Mouse (Mus musculus) hindbrain, embryonic 14.5 days (tissue): ENCODE data around the gene Gm6588. TPM values are rescaled to one million over a fixed set of nuclear protein-coding genes. Genes with fewer than 3 reads are reported as not detected.

Experiments
- ATAC-seq: fragments of 200-750 bp; cut with Nextera tagmentation; 2 replicates; pipeline ENCODE4 v1.8.0; 2017; ENCODE audit warnings: moderate number of reproducible peaks, mild to moderate bottlenecking, moderate TSS enrichment, moderate library complexity; ENCODE audit not compliant: low FRiP score
- DNase-seq: peaks from one replicate; pipeline ENCODE4 v3.0.0-alpha.2; 2015; ENCODE audit warnings: low spot score
- H3K27ac ChIP-seq: fragments of 300-500 bp; sonication (generic); 2 replicates; pipeline ENCODE4 v1.5.1; 2014; ENCODE audit warnings: mild to moderate bottlenecking, moderate library complexity
- H3K27me3 ChIP-seq: fragments of 300-500 bp; sonication (generic); 2 replicates; pipeline ENCODE4 v1.6.1; 2014; ENCODE audit warnings: mild to moderate bottlenecking, low read length, mixed read lengths; ENCODE audit not compliant: control insufficient read depth, insufficient read depth
- H3K36me3 ChIP-seq: fragments of 300-500 bp; sonication (generic); replicated peaks from 2 replicates; pipeline ENCODE4 v1.6.1; 2014; ENCODE audit not compliant: control insufficient read depth, insufficient read depth
- H3K4me1 ChIP-seq: fragments of 300-500 bp; sonication (generic); replicated peaks from 2 replicates; pipeline ENCODE4 v1.6.1; 2014; ENCODE audit warnings: antibody characterized with exemption, low read length, mixed read lengths; ENCODE audit not compliant: control insufficient read depth, insufficient read depth
- H3K4me2 ChIP-seq: fragments of 300-500 bp; sonication (generic); replicated peaks from 2 replicates; pipeline ENCODE4 v1.6.1; 2014; ENCODE audit warnings: mild to moderate bottlenecking, moderate library complexity
- H3K4me3 ChIP-seq: fragments of 300-500 bp; sonication (generic); replicated peaks from 2 replicates; pipeline ENCODE4 v1.5.1; 2014; ENCODE audit warnings: mild to moderate bottlenecking, low read length
- H3K9ac ChIP-seq: fragments of 300-500 bp; sonication (generic); 2 replicates; pipeline ENCODE4 v1.6.1; 2014
- H3K9me3 ChIP-seq: fragments of 300-500 bp; sonication (generic); 2 replicates; pipeline ENCODE4 v1.6.1; 2016; ENCODE audit warnings: low read length; ENCODE audit not compliant: control insufficient read depth
- WGBS: fragments of 180-500 bp; shearing (Covaris S2); extraction: QIAGEN DNeasy Blood & Tissue Kit; methylation state at CpG from one replicate; pipeline ENCODE4 v1.1.7; 2014; 5-methylcytosine and 5-hydroxymethylcytosine counted together
- polyA plus RNA-seq: library from polyadenylated mRNA; unstranded; fragments of >200 nt; fragmentation: Nextera tagmentation; extraction: Ambion mirVana; gene quantifications from 2 replicates; pipeline ENCODE4 v1.2.1, GENCODE M21; 2014

Gene Gm6588
- polyA plus RNA-seq, 1 experiment from 2014 or later = 0.29 TPM

DNA sequence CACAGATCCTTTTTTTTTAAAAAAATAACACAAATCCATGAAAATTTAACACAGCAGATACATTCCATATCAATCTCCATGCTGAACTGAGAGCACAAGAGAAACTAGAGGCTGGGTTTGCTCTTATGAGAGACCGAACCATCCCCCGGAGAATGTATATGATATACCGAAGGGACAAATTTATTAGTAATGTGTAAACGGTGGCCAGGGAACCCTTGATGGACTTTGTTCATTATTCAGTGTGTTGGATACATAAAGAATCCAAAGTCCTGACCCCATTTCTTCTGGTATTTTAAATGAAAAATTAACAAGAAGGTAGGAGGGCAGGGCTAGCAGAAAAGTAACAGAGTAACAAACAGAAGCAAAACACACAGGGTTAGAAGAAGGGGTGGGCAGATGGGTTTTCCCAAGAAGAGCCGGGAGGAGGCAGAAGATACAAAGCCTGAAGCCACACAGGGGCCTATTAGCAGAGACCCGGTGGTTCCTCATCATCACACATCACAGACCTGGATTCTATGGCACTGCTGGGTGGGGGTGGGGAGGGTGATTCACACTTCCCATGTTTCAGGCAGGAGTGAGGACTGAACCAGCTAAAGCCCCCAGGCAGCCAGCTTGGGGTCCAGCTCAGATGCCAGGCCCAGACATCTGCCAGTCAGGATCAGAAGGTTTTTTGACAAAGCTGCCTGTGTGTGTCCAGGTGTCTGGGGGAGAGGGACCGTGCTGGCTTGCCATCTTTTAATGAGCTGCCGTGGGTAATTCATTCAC, 50.9 kb downstream of the Gm6588 start:
- ATAC-seq (0 out of 2 replicates have a peak, but pooled peaks have one; percentile 21), DNase-seq (no peak)
- no peak overlapping the region for H3K4me3 ChIP-seq
- no peaks in the 10 kb centered on the region for H3K36me3 ChIP-seq
- H3K9me3 ChIP-seq = no peaks in the 10 kb centered on the region
- no peak overlapping the region for H3K4me2 ChIP-seq
- no peak overlapping the region for H3K9ac ChIP-seq
- 40% methylated on average over 8 of the region's 8 CpGs for WGBS
- H3K27ac ChIP-seq = peak overlapping the region; percentile 76
- H3K4me1 ChIP-seq = peaks cover 22% of the 10 kb centered on the region
- H3K27me3 ChIP-seq = no peaks in the 10 kb centered on the region

Other genes with a start within 250 kb of the Gm6588 start
- gene Cryba4, start 196.9 kb upstream of the Gm6588 start, polyA plus RNA-seq = 1.6 and 3.2 TPM in 2 replicates
- 3.6 and 3.9 TPM in 2 replicates for gene Crybb1, start 193.6 kb upstream of the Gm6588 start, polyA plus RNA-seq
- 29.0 and 30.4 TPM in 2 replicates for gene Tpst2, start 172.7 kb upstream of the Gm6588 start, polyA plus RNA-seq
- 24.9 and 26.4 TPM in 2 replicates for gene Tfip11, start 123.1 kb upstream of the Gm6588 start, polyA plus RNA-seq
- 60.4 and 62.5 TPM in 2 replicates for gene Srrd, start 106.4 kb upstream of the Gm6588 start, polyA plus RNA-seq
- gene Hps4, start 106.3 kb upstream of the Gm6588 start, polyA plus RNA-seq = 32.8 and 36.0 TPM in 2 replicates
- 0.13 and 0.14 TPM in 2 replicates for gene Gm6583, start 93.4 kb upstream of the Gm6588 start, polyA plus RNA-seq
- gene Asphd2, start 54.6 kb upstream of the Gm6588 start, polyA plus RNA-seq = 79.3 and 85.9 TPM in 2 replicates
- 35.5 and 38.0 TPM in 2 replicates for gene Sez6l, start 127.8 kb downstream of the Gm6588 start, polyA plus RNA-seq